Mouse (Mus musculus): ENCODE measurements around the gene Cnga1. TPM values are rescaled to one million over a fixed set of nuclear protein-coding genes. Genes with fewer than 3 reads are reported as not detected.

Gene Cnga1
- polyA plus RNA-seq, 1 experiment: not detected

DNA sequence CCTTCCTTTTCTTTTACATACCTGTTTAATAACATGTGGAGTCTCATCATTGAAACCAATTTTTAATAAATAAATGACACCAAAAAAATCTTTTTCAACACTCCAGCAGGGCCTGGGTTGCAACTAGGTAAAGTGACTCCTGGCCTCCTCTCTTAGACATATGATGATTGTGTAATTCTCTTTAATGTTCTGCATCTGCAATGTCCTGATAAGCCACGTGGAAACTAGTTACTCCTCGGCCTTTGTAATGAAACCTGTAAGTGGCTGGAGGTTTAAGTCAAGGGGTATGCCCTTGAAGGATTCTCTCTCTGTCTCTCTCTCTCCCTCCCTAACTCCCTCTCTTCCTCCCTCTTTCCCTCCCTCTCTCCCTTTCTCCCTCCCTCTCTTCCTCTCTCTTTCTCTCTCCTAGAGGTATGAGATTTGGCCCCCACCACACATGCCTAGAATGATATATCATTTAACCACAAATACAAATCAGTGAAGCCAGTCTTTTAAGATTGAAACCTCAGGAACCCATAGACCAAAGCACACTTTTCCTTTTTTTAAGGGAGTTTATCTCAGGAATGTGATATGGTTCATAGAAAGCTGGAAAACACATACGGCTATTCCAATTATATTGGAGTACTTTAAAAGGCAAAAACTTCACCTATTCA lies 83.0 kb downstream of the Cnga1 start:
- Histone ChIP-seq H3K27me3 (ENCODE audit: control insufficient read depth, insufficient read depth, low read length) (no peaks in the 10 kb centered on the region), H3K4me3 (replicated peaks; ENCODE audit: insufficient read depth, low read depth, low read length) (no peak overlapping the region), H3K4me1 (ENCODE audit: control insufficient read depth, insufficient read depth, low read length) (peaks cover 3% of the 10 kb centered on the region; the same call in 1 of the 2 replicates), H3K27ac (ENCODE audit: insufficient read depth, low read length) (no peak overlapping the region)
- DNase-seq: no peak
- whole genome bisulfite sequencing: 85% methylated on average over 3 of the region's 3 CpGs
- no peak for TF ChIP-seq CTCF (IDR thresholded peaks at IDR 0.05; ENCODE audit: borderline replicate concordance, insufficient read depth, low read depth, low read length)
- no peak for TF ChIP-seq POLR2A (IDR thresholded peaks at IDR 0.05; ENCODE audit: borderline replicate concordance, insufficient read depth, low read length)

DNA sequence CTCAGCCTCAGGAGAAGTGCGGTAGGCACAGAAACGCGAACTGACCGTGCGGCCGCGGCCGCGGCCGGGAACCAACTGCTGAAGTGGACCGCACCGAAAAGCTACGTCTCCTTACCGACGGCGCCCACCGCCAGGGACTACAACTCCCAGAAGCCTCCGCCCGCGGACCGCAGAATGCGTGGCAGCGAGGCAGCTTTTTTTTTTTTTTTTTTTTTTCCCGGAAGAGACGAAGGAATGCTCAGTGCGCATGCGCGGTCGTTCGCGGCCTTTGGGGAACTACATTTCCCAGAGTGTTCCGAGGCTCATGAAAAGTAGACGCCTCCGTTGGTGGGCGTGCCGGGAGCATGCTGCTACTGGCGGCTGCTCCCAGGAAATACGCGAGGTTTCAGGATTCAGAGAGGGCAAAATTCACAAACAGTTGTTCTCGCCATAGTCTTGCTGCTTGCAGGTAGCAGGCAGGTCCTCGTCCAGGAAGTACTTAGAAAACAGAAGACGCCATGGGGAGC lies 84.5 kb downstream of the Cnga1 start, which contains the start of gene Nfxl1:
Gene Nfxl1 (minus strand): TSS at position 141 of the 506 bp plus-strand sequence.
- WGBS: under 1% methylated on average over 42 of the region's 42 CpGs
- H3K27ac ChIP-seq (ENCODE audit: insufficient read depth, low read length): peak within 1 kb of the TSS; percentile 10
- peaks cover 3% of the 10 kb centered on the region; the same call in 1 of the 2 replicates for H3K4me1 ChIP-seq (ENCODE audit: control insufficient read depth, insufficient read depth, low read length)
- H3K27me3 ChIP-seq (ENCODE audit: control insufficient read depth, insufficient read depth, low read length): no peaks in the 10 kb centered on the region
- DNase-seq: peak; percentile 96 to 98
- H3K4me3 ChIP-seq (replicated peaks; ENCODE audit: insufficient read depth, low read depth, low read length): peak within 1 kb of the TSS; percentile 65
- TF ChIP-seq CTCF (IDR thresholded peaks at IDR 0.05; ENCODE audit: borderline replicate concordance, insufficient read depth, low read depth, low read length) (no peak), POLR2A (IDR thresholded peaks at IDR 0.05; ENCODE audit: borderline replicate concordance, insufficient read depth, low read length) (peak; percentile 77; the same call in 1 of the 2 replicates)

DNA sequence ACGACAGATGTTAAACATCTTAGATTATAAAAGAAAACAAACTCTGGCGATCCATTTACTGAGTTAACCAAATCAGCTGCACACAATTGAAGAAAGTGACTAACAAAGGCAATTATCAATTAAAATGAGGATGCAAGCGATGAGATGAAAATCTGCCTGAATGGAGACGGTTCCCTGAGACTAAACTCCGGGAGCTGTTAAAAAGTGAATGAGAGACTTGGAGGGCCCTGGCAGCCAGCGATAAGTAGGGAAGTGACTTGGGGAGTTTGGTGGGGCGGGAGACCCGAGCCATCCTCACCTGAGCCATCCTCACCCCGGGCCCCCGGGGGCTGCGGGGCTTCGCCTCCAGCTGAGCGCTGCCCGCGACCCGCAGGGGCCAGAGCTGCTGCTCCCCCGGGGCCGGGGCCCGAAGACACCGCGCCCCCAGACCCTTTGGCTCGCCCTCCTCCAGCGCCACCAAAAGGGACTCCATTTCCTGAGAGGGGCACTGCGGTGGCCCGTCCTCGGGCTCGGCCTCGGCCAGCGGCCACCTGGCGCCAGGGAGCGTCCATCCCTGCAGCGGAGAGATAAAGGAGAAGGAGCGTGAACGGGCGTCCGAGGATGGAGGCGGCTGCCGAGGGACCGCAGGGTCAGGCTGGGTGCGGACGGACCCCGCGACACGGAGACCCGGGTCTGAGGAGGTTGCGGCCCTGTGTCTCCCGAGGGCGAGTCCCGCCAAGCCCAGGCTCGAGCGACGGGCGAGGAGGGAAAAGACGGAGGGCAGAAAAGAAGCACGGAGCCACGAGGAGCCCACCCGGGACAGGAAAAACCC lies 85.2 kb downstream of the Cnga1 start:
- Histone ChIP-seq H3K27ac (ENCODE audit: insufficient read depth, low read length) (peak overlapping the region; percentile 10), H3K4me3 (replicated peaks; ENCODE audit: insufficient read depth, low read depth, low read length) (peak overlapping the region; percentile 65), H3K4me1 (ENCODE audit: control insufficient read depth, insufficient read depth, low read length) (peaks cover 3% of the 10 kb centered on the region; the same call in 1 of the 2 replicates), H3K27me3 (ENCODE audit: control insufficient read depth, insufficient read depth, low read length) (no peaks in the 10 kb centered on the region)
- TF ChIP-seq POLR2A (IDR thresholded peaks at IDR 0.05; ENCODE audit: borderline replicate concordance, insufficient read depth, low read length) (no peak), CTCF (IDR thresholded peaks at IDR 0.05; ENCODE audit: borderline replicate concordance, insufficient read depth, low read depth, low read length) (no peak)
- DNase-seq: no peak
- WGBS: 1% methylated on average over 57 of the region's 57 CpGs

DNA sequence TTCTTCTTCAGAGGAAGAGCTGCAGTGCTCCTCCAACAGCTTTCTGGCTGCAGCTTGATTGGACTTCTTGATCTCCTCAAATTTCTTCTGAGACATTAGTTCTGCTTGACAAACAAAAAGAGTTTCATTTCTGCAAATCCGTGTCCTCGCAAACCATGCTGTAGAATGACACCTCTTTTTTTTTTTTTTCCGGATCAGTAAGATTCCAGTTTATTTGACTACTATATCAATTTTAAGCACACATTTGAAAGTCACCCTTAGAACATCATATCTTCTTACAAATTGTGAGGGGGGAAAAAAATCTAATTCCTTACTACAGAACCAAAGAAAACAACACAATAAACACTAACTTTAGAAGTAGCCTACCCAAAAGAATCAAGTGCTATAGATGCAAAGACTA lies 87.8 kb downstream of the Cnga1 start:
- 70% methylated on average over 3 of the region's 3 CpGs for WGBS
- Histone ChIP-seq H3K4me1 (ENCODE audit: control insufficient read depth, insufficient read depth, low read length) (peaks cover 3% of the 10 kb centered on the region; the same call in 1 of the 2 replicates), H3K4me3 (replicated peaks; ENCODE audit: insufficient read depth, low read depth, low read length) (no peak overlapping the region), H3K27ac (ENCODE audit: insufficient read depth, low read length) (no peak overlapping the region), H3K27me3 (ENCODE audit: control insufficient read depth, insufficient read depth, low read length) (no peaks in the 10 kb centered on the region)
- DNase-seq: no peak
- TF ChIP-seq POLR2A (IDR thresholded peaks at IDR 0.05; ENCODE audit: borderline replicate concordance, insufficient read depth, low read length): no peak
- no peak for TF ChIP-seq CTCF (IDR thresholded peaks at IDR 0.05; ENCODE audit: borderline replicate concordance, insufficient read depth, low read depth, low read length)

Other genes with a start within 250 kb of the Cnga1 start
- gene Corin, start 139.8 kb downstream of the Cnga1 start, polyA plus RNA-seq (2012; rRNA removed): 2.3 and 3.0 TPM in 2 replicates
- 9.6 and 10.9 TPM in 2 replicates for gene Nfxl1, start 84.6 kb downstream of the Cnga1 start, polyA plus RNA-seq (2012; rRNA removed)
- gene Zar1, start 63.0 kb downstream of the Cnga1 start, polyA plus RNA-seq (2012; rRNA removed): 0.48 and 0.56 TPM in 2 replicates
- gene Gm5868, start 56.7 kb downstream of the Cnga1 start, polyA plus RNA-seq (2012; rRNA removed): 0.49 and 0.82 TPM in 2 replicates
- gene Nipal1, start 3.5 kb upstream of the Cnga1 start, polyA plus RNA-seq (2012; rRNA removed): not detected in 2 replicates
- gene Txk, start 108.5 kb upstream of the Cnga1 start, polyA plus RNA-seq (2012; rRNA removed): 0.03 and 0.05 TPM in 2 replicates
- gene Tec, start 224.2 kb upstream of the Cnga1 start, polyA plus RNA-seq (2012; rRNA removed): 1.8 and 2.5 TPM in 2 replicates